Mouse (Mus musculus): ENCODE measurements around the gene Dtnb. TPM values are rescaled to one million over a fixed set of nuclear protein-coding genes. Genes with fewer than 3 reads are reported as not detected.

Dtnb gene
- total RNA-seq, 2 experiments from 2014 or later: 127 to 129 TPM

- TF ChIP-seq CTCF (conservative IDR thresholded peaks at IDR 0.05): no peak
Observed at GRCm38 (mm10) chr12:3795569-3795968, 223.4 kb downstream of the Dtnb start.

GRCm38 (mm10) chr12:3799551-3799950 lies 227.4 kb downstream of the Dtnb start:
- Histone ChIP-seq H3K4me3 (no peak overlapping the region), H3K27ac (no peak overlapping the region)
- no peak for DNase-seq (ENCODE audit: low spot score in 2 of 2)
- TF ChIP-seq CTCF (conservative IDR thresholded peaks at IDR 0.05): no peak

More at GRCm38 (mm10) chr12:3795569-3795968, 223.4 kb downstream of the Dtnb start:
- Histone ChIP-seq H3K4me3 (no peak overlapping the region), H3K27ac (no peak overlapping the region)
- no peak for DNase-seq (ENCODE audit: low spot score in 2 of 2)

- H3K27ac ChIP-seq: peak within 1 kb of the TSS; percentile 97
- H3K4me3 ChIP-seq: peak within 1 kb of the TSS; percentile 82
- DNase-seq (ENCODE audit: low spot score in 2 of 2): no peak
- TF ChIP-seq CTCF (conservative IDR thresholded peaks at IDR 0.05): no peak
Observed at GRCm38 (mm10) chr12:3805852-3806251, 233.7 kb downstream of the Dtnb start, which contains the start of gene Dnmt3a. Gene Dnmt3a, plus strand, starts transcription at chr12:3806007.

GRCm38 (mm10) chr12:3806271-3806684 lies 234.1 kb downstream of the Dtnb start:
- peak in 1 of 2 experiments; percentile 72 for DNase-seq (ENCODE audit: low spot score in 2 of 2)

GRCm38 (mm10) chr12:3806703-3807547 lies 234.7 kb downstream of the Dtnb start:
- TF ChIP-seq CTCF (conservative IDR thresholded peaks at IDR 0.05): no peak
- H3K27ac ChIP-seq: peak overlapping the region; percentile 97
- DNase-seq (ENCODE audit: low spot score in 2 of 2): peak; percentile 72 to 78
- H3K4me3 ChIP-seq: peak overlapping the region; percentile 82

More at GRCm38 (mm10) chr12:3806271-3806684, 234.1 kb downstream of the Dtnb start:
- peak overlapping the region; percentile 97 for H3K27ac ChIP-seq
- peak; percentile 84 for TF ChIP-seq CTCF (conservative IDR thresholded peaks at IDR 0.05)
- peak overlapping the region; percentile 82 for H3K4me3 ChIP-seq

- H3K4me3 ChIP-seq: peak overlapping the region; percentile 89
- peak overlapping the region; percentile 97 for H3K27ac ChIP-seq
- TF ChIP-seq CTCF (conservative IDR thresholded peaks at IDR 0.05): no peak
- peak in 1 of 2 experiments; percentile 61 for DNase-seq (ENCODE audit: low spot score in 2 of 2)
Observed at GRCm38 (mm10) chr12:3807548-3808395, 235.6 kb downstream of the Dtnb start.

GRCm38 (mm10) chr12:3808396-3808981 lies 236.3 kb downstream of the Dtnb start:
- Histone ChIP-seq H3K4me3 (peak overlapping the region; percentile 89), H3K27ac (peak overlapping the region; percentile 97)
- TF ChIP-seq CTCF (conservative IDR thresholded peaks at IDR 0.05): no peak
- DNase-seq (ENCODE audit: low spot score in 2 of 2): no peak

- no peak for TF ChIP-seq CTCF (conservative IDR thresholded peaks at IDR 0.05)
- no peak for DNase-seq (ENCODE audit: low spot score in 2 of 2)
- Histone ChIP-seq H3K4me3 (no peak overlapping the region; the same call in 1 of the 2 replicates), H3K27ac (peak overlapping the region; percentile 68; the same call in 1 of the 2 replicates)
Observed at GRCm38 (mm10) chr12:3809520-3810180, 237.5 kb downstream of the Dtnb start.

- Histone ChIP-seq H3K4me3 (peak overlapping the region; percentile 10; the same call in 1 of the 2 replicates), H3K27ac (peak overlapping the region; percentile 68; the same call in 1 of the 2 replicates)
- TF ChIP-seq CTCF (conservative IDR thresholded peaks at IDR 0.05): no peak
- DNase-seq (ENCODE audit: low spot score in 2 of 2): no peak
Observed at GRCm38 (mm10) chr12:3810455-3810854, 238.3 kb downstream of the Dtnb start.

- no peak for TF ChIP-seq CTCF (conservative IDR thresholded peaks at IDR 0.05)
- no peak overlapping the region for H3K4me3 ChIP-seq
- DNase-seq (ENCODE audit: low spot score in 2 of 2): no peak
- H3K27ac ChIP-seq: peak overlapping the region; percentile 68; the same call in 1 of the 2 replicates
Observed at GRCm38 (mm10) chr12:3811596-3811995, 239.4 kb downstream of the Dtnb start.

- Histone ChIP-seq H3K4me3 (no peak overlapping the region), H3K27ac (peak overlapping the region; percentile 12; the same call in 1 of the 2 replicates)
- no peak for DNase-seq (ENCODE audit: low spot score in 2 of 2)
- no peak for TF ChIP-seq CTCF (conservative IDR thresholded peaks at IDR 0.05)
Observed at GRCm38 (mm10) chr12:3812251-3812650, 240.1 kb downstream of the Dtnb start.

- Histone ChIP-seq H3K27ac (peak overlapping the region; percentile 18; the same call in 1 of the 2 replicates), H3K4me3 (no peak overlapping the region)
- DNase-seq (ENCODE audit: low spot score in 2 of 2): no peak
- no peak for TF ChIP-seq CTCF (conservative IDR thresholded peaks at IDR 0.05)
Observed at GRCm38 (mm10) chr12:3813138-3813537, 241.0 kb downstream of the Dtnb start.
